Mouse (Mus musculus): ENCODE measurements around the gene Snx21. TPM values are rescaled to one million over a fixed set of nuclear protein-coding genes. Genes with fewer than 3 reads are reported as not detected.

The Snx21 gene
- polyA plus RNA-seq, 3 experiments from 2014 or later: 5.2 to 9.7 (median 6.4) TPM

- no peak for ATAC-seq
These were observed 46.6 kb downstream of the Snx21 start for GRCm38 (mm10) chr2:164832032-164832747.

- ATAC-seq: peak; percentile 85
These were observed 47.2 kb downstream of the Snx21 start, which contains the start of gene Ctsa for GRCm38 (mm10) chr2:164832748-164833301. Gene Ctsa, plus strand, starts transcription at chr2:164832873.

GRCm38 (mm10) chr2:164833314-164833959 is 47.8 kb downstream of the Snx21 start, which contains the start of gene Neurl2:
Gene Neurl2, minus strand, starts transcription at chr2:164833456.
- peak; percentile 68 for ATAC-seq

GRCm38 (mm10) chr2:164834531-164834930 is 48.9 kb downstream of the Snx21 start:
- ATAC-seq: no peak

- no peak for ATAC-seq
These were observed 49.5 kb downstream of the Snx21 start for GRCm38 (mm10) chr2:164835164-164835563.

Other genes starting within 250 kb of the Snx21 start
- not detected for gene Wfdc2, start 223.4 kb upstream of the Snx21 start, polyA plus RNA-seq (2017; shearing (Covaris generic))
- gene Spint3, start 212.4 kb upstream of the Snx21 start, polyA plus RNA-seq (2017; shearing (Covaris generic)): not detected
- gene Wfdc6a, start 200.4 kb upstream of the Snx21 start, polyA plus RNA-seq (2017; shearing (Covaris generic)): not detected
- gene Eppin, start 192.2 kb upstream of the Snx21 start, polyA plus RNA-seq (2017; shearing (Covaris generic)): not detected
- gene Wfdc6b, start 172.3 kb upstream of the Snx21 start, polyA plus RNA-seq (2017; shearing (Covaris generic)): not detected
- not detected for gene Wfdc8, start 172.2 kb upstream of the Snx21 start, polyA plus RNA-seq (2017; shearing (Covaris generic))
- gene Wfdc16, start 147.0 kb upstream of the Snx21 start, polyA plus RNA-seq (2017; shearing (Covaris generic)): not detected
- gene Wfdc10, start 129.8 kb upstream of the Snx21 start, polyA plus RNA-seq (2017; shearing (Covaris generic)): not detected
- gene Wfdc9, start 129.2 kb upstream of the Snx21 start, polyA plus RNA-seq (2017; shearing (Covaris generic)): not detected
- gene Wfdc11, start 111.7 kb upstream of the Snx21 start, polyA plus RNA-seq (2017; shearing (Covaris generic)): not detected
- gene Wfdc13, start 100.7 kb upstream of the Snx21 start, polyA plus RNA-seq (2017; shearing (Covaris generic)): not detected
- not detected for gene Spint4, start 87.3 kb upstream of the Snx21 start, polyA plus RNA-seq (2017; shearing (Covaris generic))
- gene Spint5, start 70.5 kb upstream of the Snx21 start, polyA plus RNA-seq (2017; shearing (Covaris generic)): not detected
- gene Wfdc3, start 39.9 kb upstream of the Snx21 start, polyA plus RNA-seq (2017; shearing (Covaris generic)): not detected
- gene Dnttip1, start 39.8 kb upstream of the Snx21 start, polyA plus RNA-seq (2017; shearing (Covaris generic)): 1 to 10 TPM; 3.8 to 7.8 (median 5.0) TPM
- gene Ube2c, start 15.9 kb upstream of the Snx21 start, polyA plus RNA-seq (2017; shearing (Covaris generic)): 100 to 1,000 TPM in 1 of 3 experiments, 10 to 100 TPM in 1, 1 to 10 TPM in 1; 7.9 to 171 (median 15.0) TPM
- gene Tnnc2, start 5.9 kb upstream of the Snx21 start, polyA plus RNA-seq (2017; shearing (Covaris generic)): not detected
- 10 to 100 TPM; 34.5 to 45.6 (median 39.3) TPM for gene Acot8, start 19.1 kb downstream of the Snx21 start, polyA plus RNA-seq (2017; shearing (Covaris generic))
- 1 to 10 TPM; 3.7 to 6.1 (median 4.8) TPM for gene Zswim3, start 19.3 kb downstream of the Snx21 start, polyA plus RNA-seq (2017; shearing (Covaris generic))
- 10 to 100 TPM; 17.5 to 25.7 (median 22.5) TPM for gene Zswim1, start 36.9 kb downstream of the Snx21 start, polyA plus RNA-seq (2017; shearing (Covaris generic))
- not detected for gene Spata25, start 42.7 kb downstream of the Snx21 start, polyA plus RNA-seq (2017; shearing (Covaris generic))
- gene Ctsa, start 47.0 kb downstream of the Snx21 start, polyA plus RNA-seq (2017; shearing (Covaris generic)): 100 to 1,000 TPM; 206 to 247 (median 207) TPM
- gene Neurl2, start 47.6 kb downstream of the Snx21 start, polyA plus RNA-seq (2017; shearing (Covaris generic)): 1 to 10 TPM; 1.0 to 2.7 (median 1.1) TPM
- gene Pltp, start 71.9 kb downstream of the Snx21 start, polyA plus RNA-seq (2017; shearing (Covaris generic)): 1 to 10 TPM in 2 of 3 experiments, under 1 TPM in 1; 0.50 to 3.0 (median 1.3) TPM
- 100 to 1,000 TPM; 110 to 126 (median 112) TPM for gene Pcif1, start 93.5 kb downstream of the Snx21 start, polyA plus RNA-seq (2017; shearing (Covaris generic))
- gene Zfp335, start 125.9 kb downstream of the Snx21 start, polyA plus RNA-seq (2017; shearing (Covaris generic)): 1 to 10 TPM; 6.2 to 7.4 (median 6.8) TPM
- 1 to 10 TPM; 1.3 to 2.6 (median 2.6) TPM for gene Mmp9, start 155.0 kb downstream of the Snx21 start, polyA plus RNA-seq (2017; shearing (Covaris generic))
- under 1 TPM in 2 of 3 experiments, not detected in 1; 0.21 to 0.33 TPM for gene Slc12a5, start 175.0 kb downstream of the Snx21 start, polyA plus RNA-seq (2017; shearing (Covaris generic))
- 10 to 100 TPM; 15.3 to 40.6 (median 24.8) TPM for gene Ncoa5, start 249.0 kb downstream of the Snx21 start, polyA plus RNA-seq (2017; shearing (Covaris generic))

Measured in inflammation-experienced regulatory T-cells, adult 6 months (primary cell).